Mouse (Mus musculus) spleen, embryonic (tissue): ENCODE measurements at regions not wholly inside any gene's neighbourhood (a gene's known extent, or its start where the extent isn't known, plus 50 kb on each side); places are given as distances from the start of the nearest gene placed in this dataset.

Experiments
- CTCF ChIA-PET: fragments of 350-600 bp; sonication (Branson Sonifier 250); formaldehyde crosslinking; loops from one replicate; lab custom pipeline; 2022; lab: Charles Lee

DNA sequence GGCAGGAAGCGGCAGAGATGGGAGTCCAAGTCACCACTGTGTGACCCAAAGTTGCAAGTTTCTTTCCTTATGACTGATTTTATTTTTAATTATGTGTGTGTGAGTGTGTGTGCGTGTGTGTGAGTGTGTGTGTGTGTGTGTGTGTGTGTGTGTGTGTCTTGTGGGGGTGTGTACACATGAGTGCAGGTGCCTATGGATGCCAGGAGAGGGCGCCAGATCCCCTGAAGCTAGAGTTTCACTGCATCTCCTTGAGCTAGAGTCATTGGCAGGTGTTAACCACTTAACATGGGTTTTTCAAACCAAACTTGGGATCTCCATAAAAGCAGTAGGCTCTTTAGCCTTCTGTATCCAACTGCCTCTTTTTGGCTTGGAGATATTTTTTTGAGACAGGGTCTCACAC lies 156.2 kb upstream of the Sdk2 start:
- CTCF ChIA-PET: interaction anchor here (0.5 to 1.2 kb wide), 2 partner anchors 10 to 21 kb away, joined by 5 to 6 read pairs; no protein-coding TSS in a partner anchor

DNA sequence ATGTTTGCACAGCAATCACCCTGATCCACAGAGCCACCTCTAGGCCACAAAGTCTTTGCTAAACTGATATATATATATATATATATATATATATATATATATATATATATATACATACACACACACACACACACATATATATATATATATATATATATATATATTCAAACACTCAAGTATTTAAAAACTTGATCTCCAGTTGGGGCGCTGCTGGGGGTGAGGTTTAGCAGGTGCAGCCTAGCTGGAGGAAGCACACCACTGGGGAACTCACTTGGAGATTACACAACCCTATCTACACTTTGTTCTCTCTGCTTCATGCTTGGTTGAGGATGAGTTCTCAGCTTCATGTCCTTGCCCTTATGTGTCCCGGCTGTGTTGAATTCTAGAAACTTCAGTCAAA lies 153.6 kb upstream of the Sdk2 start:
- CTCF ChIA-PET: interaction anchor here (0.6 kb wide), 1 partner anchor 456 kb away, joined by 4 read pairs; no protein-coding TSS in a partner anchor

DNA sequence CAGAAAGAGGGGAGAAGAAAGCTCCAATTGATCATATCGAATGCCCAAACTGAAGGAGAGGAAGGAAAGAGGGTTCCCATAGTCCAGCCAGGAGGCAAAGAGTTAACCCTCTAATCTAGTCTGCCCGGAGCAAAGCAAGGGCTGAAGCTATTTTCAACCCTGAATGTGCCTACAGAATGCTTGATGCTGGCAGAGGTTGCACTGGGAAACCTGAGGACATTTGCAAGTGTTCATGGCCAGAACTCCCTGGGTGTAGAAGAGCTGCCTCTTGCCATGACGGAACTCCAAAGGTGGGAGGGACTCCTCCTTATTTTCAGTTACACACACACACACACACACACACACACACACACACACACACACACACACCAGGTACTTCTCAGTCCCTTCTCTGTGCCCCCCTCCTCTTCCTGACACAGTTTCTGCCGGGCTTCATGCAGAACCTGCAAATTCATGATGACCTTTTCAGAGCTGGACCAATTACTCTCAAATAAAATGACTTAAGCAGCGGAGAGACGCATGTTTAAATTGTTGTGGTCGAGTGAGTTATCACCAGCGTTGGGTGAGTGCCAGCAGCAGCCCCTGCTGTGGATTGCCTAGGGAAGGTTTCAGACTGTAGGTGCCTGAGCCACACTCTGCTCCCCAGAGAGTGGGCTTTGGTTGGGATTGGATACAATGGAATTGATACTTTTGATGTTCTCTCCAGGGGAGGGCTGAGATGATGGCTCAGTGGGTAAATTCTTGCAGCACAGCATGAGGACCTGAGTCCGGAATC lies 152.1 kb upstream of the Sdk2 start:
- CTCF ChIA-PET: no interaction called here

DNA sequence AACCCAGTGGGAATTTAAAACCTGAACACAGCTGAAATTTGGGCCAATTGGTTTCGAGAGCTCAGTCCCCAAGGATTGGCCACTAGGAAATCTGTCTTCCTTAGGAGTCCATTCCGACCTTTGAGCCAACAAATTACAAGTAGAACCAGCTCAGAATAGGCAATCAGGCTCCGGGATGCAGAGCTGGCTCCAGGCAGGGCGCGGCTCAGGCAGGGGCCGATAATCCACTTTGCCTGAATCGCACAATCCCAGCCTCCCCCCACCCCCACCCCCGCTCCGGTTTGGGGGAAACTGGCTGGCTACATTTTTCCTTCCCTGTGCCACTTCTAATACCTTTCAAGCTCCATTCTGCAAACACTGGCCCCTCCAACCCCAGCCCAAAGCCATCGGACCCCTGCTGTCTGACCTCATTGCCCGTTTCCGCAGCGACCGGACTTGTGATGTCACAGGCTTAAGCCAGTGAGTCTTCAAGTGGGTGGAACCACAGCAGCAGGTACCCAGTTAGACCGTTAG lies 150.5 kb upstream of the Sdk2 start:
- CTCF ChIA-PET: no interaction called here

DNA sequence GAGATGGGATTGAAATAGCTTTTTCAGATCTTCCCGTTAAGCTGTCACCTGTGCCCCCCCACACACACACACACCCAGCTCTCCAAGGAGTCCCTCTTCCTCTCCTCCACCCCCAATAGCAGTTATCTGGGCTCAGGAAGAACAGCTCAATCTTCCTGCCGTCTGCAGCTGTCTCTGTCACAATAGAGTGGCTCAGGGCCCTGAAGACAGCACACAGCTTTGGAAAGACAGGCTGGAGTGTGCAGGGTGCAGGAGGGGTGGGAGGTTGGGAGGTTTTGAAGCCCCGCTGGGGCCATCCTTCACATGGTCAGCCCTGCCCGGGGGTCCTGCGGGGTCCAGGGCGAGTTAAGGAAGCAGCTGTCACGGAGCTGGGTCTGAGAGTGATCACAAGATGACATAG lies 149.6 kb upstream of the Sdk2 start:
- CTCF ChIA-PET: no interaction called here

DNA sequence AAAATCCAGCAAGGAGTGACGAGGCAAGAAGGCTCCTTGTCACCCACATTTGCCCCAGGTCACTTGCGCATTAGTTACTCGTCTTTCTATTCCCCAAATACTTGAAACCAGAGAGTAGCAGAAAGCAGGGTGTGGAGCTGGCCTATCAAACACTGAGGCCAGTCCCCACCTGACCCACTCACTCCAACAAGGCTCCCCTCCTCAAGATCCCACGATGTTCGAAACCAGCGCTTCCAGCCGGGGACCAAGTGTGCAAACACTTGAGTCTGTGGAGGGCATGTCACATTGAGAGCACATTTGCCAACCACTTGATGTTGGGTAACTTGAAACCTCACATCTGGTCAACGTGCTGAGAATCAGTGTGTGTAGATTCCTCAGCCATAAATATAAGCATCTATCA lies 148.4 kb upstream of the Sdk2 start:
- CTCF ChIA-PET: no interaction called here

DNA sequence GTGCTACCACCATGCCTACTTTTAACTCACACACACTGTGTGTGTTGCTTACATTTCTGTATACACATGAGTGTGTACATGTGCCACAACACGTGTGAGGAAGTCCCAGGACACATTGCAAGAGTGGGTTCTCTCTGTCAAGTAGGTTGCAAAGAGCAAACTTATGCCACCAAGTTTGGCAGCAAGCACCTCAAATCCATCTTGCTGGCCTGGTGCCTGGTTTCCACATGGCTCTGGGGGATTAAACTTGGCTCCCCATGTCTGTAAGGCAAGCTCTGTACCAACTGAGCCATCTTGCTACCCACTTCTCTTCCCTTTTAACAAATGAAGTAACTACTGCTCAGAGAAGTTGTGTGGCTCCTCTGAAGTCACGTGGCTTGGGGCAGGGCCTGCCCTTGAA lies 145.3 kb upstream of the Sdk2 start:
- CTCF ChIA-PET: interaction anchor here (1.0 kb wide), 1 partner anchor 11 kb away, joined by 6 read pairs; no protein-coding TSS in a partner anchor

DNA sequence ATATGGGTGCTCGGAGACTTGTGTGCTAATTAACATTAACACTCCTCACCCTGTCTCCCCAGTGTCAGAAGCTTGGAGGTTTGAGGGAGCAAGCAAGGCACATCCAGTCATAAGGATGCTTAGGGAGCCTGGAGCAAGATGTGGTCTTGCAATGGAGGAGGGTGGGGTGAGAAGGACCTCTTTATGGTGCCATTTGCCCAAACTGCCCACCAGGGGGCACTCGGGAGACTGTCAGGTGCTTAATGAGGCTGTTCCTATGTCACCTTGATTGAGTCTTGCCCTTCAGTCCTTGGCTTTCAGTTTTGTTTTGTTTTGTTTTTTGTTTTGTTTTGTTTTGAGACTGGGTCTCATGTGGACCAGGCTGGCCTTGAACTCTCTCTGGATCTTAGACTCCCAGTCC lies 138.3 kb upstream of the Sdk2 start:
- CTCF ChIA-PET: interaction anchor here (1.2 kb wide), 1 partner anchor 10 kb away, joined by 4 read pairs; no protein-coding TSS in a partner anchor

DNA sequence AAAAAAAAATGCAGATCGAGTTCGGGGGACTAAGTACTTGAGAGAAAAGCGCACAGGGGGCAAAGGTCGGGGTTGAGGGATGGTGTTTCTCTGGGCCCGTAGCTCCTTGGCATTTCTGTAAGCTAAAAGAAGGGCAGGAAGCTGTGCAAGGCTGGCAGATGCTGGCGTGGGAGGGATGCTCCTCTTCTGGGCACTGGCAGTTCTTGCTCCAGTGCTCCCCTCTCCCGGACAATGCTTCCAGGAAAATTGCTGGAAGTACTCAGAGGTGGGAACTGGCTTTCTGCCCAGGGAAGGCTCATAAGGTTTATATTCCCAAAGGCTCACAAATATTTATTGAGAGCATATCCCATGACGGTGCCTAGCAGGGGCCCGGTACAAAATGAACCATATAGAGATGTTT lies 136.6 kb upstream of the Sdk2 start:
- CTCF ChIA-PET: no interaction called here

DNA sequence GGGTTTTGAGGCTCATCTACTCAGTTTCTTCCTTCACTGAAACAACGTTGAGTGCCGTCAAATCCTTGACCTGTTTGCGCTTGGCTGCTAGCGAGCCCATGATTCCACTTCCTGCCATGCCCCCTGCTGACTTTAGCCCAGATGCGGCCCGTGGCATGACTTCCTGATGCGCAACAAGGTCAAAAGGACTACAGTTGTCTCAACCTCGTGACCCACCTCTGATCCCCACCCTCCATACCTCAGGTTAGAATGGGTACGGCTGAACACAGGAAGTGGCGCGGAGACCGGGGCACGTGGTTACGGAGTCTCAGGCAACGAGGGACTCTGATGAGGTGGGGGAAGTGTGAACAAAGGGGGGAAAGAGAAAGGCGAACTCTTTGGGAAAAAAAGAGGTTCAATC lies 135.6 kb upstream of the Sdk2 start:
- CTCF ChIA-PET: interaction anchor here (0.7 kb wide), 1 partner anchor 13 kb away, joined by 5 read pairs; no protein-coding TSS in a partner anchor

DNA sequence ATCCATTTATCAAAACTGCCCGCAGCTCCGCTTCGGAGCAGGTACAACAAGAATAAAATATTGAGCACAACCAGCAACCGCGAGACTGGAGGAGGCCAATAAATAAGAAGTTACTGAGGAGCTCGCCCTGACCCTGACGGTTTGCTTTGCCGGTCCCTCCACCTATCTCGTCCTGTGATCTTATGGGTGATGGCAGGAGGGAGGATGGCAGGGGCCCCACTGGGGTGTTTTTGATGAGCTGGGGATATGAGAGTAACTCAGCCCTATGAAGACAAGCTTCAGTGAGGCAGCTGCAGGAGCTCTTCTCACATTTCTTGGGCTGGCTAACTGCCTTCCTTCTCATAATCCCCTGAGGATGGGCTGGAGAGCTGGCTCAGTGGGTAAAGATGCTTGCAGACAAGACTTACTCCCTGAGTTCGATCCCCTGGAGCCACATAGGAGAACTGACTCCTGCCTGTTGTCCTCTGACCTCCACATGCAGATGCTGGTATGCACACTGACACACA lies 132.3 kb upstream of the Sdk2 start:
- CTCF ChIA-PET: interaction anchor here (0.6 kb wide), 1 partner anchor 28 kb away, joined by 3 read pairs; no protein-coding TSS in a partner anchor

DNA sequence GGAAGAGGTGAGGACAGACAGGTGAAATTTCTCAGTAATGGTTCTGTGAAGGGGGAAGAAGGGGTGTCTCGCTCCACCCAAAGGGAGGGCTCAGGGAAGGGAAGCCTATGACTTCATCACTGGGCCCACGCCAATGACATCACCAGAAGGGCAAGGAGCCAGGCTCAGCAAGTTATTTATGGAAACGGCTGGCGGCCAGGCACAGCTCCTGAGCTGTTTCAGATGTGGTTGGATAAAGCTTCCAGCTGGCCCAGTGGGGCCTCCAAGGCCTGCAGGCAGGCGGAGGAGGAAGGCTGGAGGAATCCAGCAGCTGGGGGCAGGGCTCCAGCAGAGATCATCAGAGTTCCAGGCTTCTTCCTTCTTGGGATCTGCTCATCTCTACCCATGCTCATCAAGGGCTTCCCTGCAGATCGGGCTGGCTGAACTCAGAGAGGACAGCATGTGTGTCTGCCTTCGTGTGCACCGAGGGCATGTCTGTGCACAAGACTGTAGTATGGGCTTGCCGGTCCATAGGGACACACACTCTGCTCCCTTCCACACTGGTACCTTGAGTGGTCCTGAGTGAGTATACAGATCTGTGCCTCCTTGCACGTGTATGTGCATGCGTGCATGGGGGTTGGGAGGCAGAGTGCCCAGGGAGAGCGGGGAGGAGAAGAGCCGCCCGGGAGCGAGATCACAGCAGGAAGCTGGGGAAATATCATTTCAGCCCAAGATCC lies 131.6 kb upstream of the Sdk2 start:
- CTCF ChIA-PET: interaction anchor here (0.6 kb wide), 1 partner anchor 27 kb away, joined by 3 read pairs; no protein-coding TSS in a partner anchor

DNA sequence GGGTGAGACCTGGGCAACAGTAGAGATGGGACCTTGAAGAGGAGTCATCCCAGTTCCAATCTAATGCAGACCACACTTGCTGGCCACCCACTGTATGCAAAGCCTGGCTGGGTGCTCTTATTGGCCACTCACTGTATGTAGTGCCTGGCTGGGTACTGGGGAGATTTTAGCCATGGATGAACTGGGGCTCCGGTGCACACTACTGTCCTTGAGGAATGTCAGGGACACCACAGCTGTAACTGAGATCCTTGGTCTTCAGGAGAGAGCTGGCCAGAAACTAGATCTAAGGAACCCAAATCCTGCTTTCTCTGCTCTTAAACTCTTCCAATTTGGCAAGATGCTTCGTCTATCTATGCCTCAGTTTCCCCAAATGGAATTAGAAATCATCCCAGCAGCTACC lies 128.4 kb upstream of the Sdk2 start:
- CTCF ChIA-PET: interaction anchor here (0.7 to 1.1 kb wide), 3 partner anchors 9 to 65 kb away, joined by 3 to 13 read pairs (median 4); no protein-coding TSS in a partner anchor

DNA sequence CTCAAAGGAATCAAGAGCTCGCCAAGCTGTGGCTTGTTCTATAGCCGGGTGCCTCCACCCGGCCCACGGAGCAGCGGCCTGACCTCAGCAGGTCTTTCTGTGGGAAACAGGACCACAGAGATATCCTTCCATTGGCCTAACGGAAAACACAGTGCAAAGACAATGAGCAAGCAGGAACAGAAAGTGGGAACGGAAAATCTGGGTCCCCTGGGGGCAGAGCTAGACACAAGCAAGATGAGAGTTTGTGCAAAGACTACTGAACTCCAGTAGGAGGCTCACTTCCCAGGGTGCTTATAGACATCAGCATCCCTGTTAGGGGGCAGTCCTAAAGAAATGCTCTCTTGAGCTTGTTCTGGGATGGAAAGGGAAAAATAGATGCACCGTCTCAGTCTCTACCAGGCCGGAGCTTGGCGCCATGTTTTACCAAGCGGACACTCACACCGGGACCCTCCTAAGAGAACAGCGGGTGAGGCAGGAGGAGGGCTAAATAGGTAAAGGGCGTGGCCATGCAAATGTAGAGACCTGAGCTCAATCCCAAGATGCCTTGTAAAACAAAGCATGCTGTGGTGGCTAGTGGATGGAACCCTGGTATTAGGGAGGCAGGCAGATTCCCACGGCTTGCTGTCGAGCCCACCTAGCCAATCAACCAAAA lies 127.3 kb upstream of the Sdk2 start:
- CTCF ChIA-PET: interaction anchor here (1.1 kb wide), 1 partner anchor 11 kb away, joined by 4 read pairs; no protein-coding TSS in a partner anchor

DNA sequence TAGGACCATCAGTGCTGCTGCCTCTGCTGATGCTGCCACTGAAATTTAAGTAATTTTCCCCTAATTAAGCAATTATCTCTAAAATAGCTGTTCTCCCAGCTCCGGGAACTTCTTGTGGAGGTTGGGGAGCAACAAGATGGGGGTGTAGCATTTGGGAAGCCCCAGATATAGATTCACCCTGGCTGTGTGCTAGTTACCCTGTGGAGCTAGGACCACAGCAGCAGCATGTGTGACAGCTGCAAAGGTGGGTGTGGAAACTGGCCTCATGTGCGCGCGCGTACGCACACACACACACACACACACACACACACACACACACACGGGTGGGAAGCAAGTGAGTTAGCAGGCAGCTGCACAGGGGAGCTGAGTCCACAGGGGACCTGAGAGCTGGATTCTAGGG lies 126.2 kb upstream of the Sdk2 start:
- CTCF ChIA-PET: interaction anchor here (0.7 kb wide), 1 partner anchor 483 kb away, joined by 3 read pairs; no protein-coding TSS in a partner anchor

DNA sequence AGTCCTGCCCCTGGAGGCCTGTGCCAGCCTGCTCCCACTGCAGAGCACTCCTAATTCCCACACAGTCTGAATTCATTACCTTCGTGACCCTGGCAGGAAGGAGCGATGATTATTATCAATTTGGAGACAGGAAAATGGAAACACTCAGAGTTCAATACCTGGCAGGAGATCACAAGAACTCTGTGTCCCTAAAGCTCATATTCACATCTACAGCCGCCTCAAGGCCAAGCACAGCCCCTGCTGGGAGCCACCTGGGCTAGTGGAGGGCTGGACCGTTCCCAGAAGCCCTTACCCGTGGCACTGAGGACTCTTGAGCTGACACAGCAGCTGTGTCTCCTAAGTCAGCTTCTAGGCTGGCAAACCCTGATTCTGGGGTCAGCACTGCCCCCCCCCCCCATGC lies 124.8 kb upstream of the Sdk2 start:
- CTCF ChIA-PET: no interaction called here

DNA sequence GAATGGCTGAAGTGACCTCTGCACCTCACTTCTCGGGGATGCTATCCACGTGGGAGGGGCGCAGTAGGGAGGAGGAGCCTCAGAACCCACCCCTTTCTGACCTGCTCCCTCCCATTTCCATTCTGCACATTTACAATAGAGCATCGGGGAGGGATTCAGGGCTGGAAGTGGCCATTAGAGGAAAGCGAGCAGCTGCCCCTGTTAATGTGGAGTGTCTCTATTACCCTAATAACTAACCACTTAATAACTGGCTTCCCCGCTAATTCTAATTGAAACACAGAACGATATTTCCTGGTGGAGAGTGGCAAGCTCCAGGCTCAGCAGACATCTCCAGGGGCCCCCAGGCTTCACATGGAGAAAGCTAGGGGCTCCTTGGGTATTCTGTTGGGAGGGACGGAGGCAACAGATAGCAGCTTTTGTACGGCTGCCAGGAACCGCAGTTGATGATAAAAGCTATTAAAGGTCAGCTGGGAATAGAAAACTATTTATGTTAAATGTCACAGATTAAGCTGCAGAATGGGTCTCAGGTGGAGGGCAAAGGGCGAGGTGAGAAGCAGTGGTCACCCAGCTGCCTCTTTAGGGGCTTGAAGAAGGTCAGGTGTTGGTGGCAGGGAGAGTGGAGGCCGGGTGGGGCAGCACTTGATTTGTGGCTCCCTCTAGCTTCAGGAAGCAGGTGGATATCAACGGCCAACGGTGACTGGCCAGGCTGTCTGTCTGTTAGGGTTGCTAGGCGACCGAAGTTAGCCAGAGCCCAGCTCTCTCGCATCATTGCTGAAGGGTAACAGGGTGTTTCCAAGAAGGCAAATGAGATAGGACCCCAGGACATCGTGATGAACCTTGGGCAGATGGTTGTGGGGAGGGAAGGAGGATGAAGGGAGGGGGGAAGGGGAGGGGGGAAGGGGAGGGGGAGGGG lies 118.4 kb upstream of the Sdk2 start:
- CTCF ChIA-PET: interaction anchor here (0.7 to 1.1 kb wide), 2 partner anchors 12 to 15 kb away, joined by 4 read pairs; no protein-coding TSS in a partner anchor

DNA sequence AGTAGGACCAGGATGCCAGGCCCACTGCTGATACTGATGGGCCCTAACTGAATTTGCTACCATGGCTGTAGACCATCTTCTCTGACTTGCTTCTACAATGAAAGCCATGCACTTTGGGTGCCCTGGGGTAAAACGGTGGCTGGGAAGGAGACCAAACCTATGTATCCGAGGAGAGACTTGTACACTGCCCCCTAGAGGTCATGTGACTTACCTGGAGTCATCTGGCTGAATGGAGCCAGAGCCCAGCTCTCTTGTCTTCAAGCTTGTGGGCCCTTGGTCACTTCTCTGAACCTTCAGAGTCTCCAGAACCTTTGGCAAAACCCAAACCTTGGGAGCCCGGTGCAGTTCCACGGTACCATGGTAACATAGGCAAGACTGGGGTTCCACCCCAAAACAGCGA lies 117.6 kb upstream of the Sdk2 start:
- CTCF ChIA-PET: interaction anchor here (1.1 kb wide), 1 partner anchor 11 kb away, joined by 3 read pairs; no protein-coding TSS in a partner anchor

DNA sequence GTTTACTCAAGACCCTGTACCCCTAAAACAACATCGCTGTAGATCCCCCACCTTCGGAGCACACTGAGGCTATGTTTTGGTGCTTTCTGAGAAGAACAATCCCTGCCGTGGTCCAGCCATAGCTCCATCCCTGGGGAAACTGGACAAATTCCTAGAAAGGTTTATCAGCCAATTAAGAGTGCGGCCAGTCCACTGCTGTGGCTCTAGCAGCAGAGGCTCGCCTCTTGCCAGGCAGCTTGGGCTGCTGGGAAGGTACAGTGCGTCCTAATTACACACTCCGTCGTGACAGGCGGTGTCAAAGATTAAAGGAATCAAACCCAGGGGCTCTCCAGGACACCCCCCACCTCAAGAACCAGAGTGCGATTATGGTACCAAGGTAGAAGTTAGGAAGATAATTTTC lies 116.4 kb upstream of the Sdk2 start:
- CTCF ChIA-PET: no interaction called here
